Mouse (Mus musculus) kidney, embryonic 14.5 days (tissue): Measurements from ENCODE around the gene Rab43. TPM values are rescaled to one million over a fixed set of nuclear protein-coding genes. Genes with fewer than 3 reads are reported as not detected.

ENCODE experiments used
- ATAC-seq: fragments of 200-750 bp; cut with Nextera tagmentation; 2 replicates; pipeline ENCODE4 v1.8.0; 2017; ENCODE audit warnings: moderate number of reproducible peaks, mild to moderate bottlenecking, moderate TSS enrichment, moderate library complexity; ENCODE audit not compliant: low FRiP score, low TSS enrichment
- H3K27ac ChIP-seq: fragments of 300-500 bp; sonication (generic); 2 replicates; pipeline ENCODE4 v1.5.1; 2014; ENCODE audit warnings: low read depth, mild to moderate bottlenecking, low read length, moderate library complexity, mixed read lengths
- H3K27me3 ChIP-seq: fragments of 300-500 bp; sonication (generic); 2 replicates; pipeline ENCODE4 v1.6.1; 2014; ENCODE audit warnings: mild to moderate bottlenecking, low read length; ENCODE audit not compliant: control insufficient read depth, insufficient read depth
- H3K36me3 ChIP-seq: fragments of 300-500 bp; sonication (generic); 2 replicates; pipeline ENCODE4 v1.6.1; 2014; ENCODE audit warnings: low read length, mixed read lengths; ENCODE audit not compliant: control insufficient read depth, insufficient read depth
- H3K4me1 ChIP-seq: fragments of 300-500 bp; sonication (generic); 2 replicates; pipeline ENCODE4 v1.6.1; 2014; ENCODE audit warnings: low read length, mixed read lengths; ENCODE audit not compliant: control insufficient read depth, insufficient read depth
- H3K4me2 ChIP-seq: fragments of 300-500 bp; sonication (generic); replicated peaks from 2 replicates; pipeline ENCODE4 v1.6.1; 2014; ENCODE audit warnings: low read depth, mild to moderate bottlenecking, low read length
- H3K4me3 ChIP-seq: fragments of 300-500 bp; sonication (generic); 2 replicates; pipeline ENCODE4 v1.5.1; 2014; ENCODE audit warnings: mild to moderate bottlenecking, low read length
- H3K9ac ChIP-seq: fragments of 300-500 bp; sonication (generic); 2 replicates; pipeline ENCODE4 v1.6.1; 2014; ENCODE audit warnings: low read depth, mild to moderate bottlenecking, low read length, moderate library complexity
- H3K9me3 ChIP-seq: fragments of 300-500 bp; sonication (generic); 2 replicates; pipeline ENCODE4 v1.6.1; 2016; ENCODE audit warnings: low read length; ENCODE audit not compliant: control insufficient read depth
- WGBS: fragments of 180-500 bp; shearing (Covaris S2); extraction: QIAGEN DNeasy Blood & Tissue Kit; methylation state at CpG from one replicate; pipeline ENCODE4 v1.1.7; 2014; 5-methylcytosine and 5-hydroxymethylcytosine counted together
- polyA plus RNA-seq: library from polyadenylated mRNA; unstranded; fragments of >200 nt; fragmentation: Nextera tagmentation; extraction: Ambion mirVana; gene quantifications from 2 replicates; pipeline ENCODE4 v1.2.1, GENCODE M21; 2014

Gene Rab43
- polyA plus RNA-seq, 1 experiment from 2014 or later = 9.9 TPM

- no peak overlapping the region for H3K27ac ChIP-seq
- no peak overlapping the region for H3K9ac ChIP-seq
- peaks cover 3% of the 10 kb centered on the region; the same call in 1 of the 2 replicates for H3K4me1 ChIP-seq
- H3K9me3 ChIP-seq = no peaks in the 10 kb centered on the region
- H3K4me3 ChIP-seq = no peak overlapping the region
- H3K36me3 ChIP-seq = no peaks in the 10 kb centered on the region
- H3K4me2 ChIP-seq = no peak overlapping the region
- no peaks in the 10 kb centered on the region for H3K27me3 ChIP-seq
- ATAC-seq = no peak
- 71% methylated on average over 5 of the region's 5 CpGs for WGBS
These were observed 69.2 kb downstream of the Rab43 start for GRCm38 (mm10) chr6:87742804-87743203.

- H3K4me2 ChIP-seq = no peak overlapping the region
- WGBS = 90% methylated on average over 8 of the region's 8 CpGs
- no peaks in the 10 kb centered on the region for H3K9me3 ChIP-seq
- peaks cover 4% of the 10 kb centered on the region; the same call in 1 of the 2 replicates for H3K4me1 ChIP-seq
- H3K9ac ChIP-seq = no peak overlapping the region
- no peak for ATAC-seq
- H3K4me3 ChIP-seq = no peak overlapping the region
- H3K36me3 ChIP-seq = no peaks in the 10 kb centered on the region
- no peak overlapping the region for H3K27ac ChIP-seq
- H3K27me3 ChIP-seq = no peaks in the 10 kb centered on the region
These were observed 70.0 kb downstream of the Rab43 start for GRCm38 (mm10) chr6:87741978-87742377.

GRCm38 (mm10) chr6:87740496-87740895 is 71.5 kb downstream of the Rab43 start:
- Histone ChIP-seq H3K36me3 (no peaks in the 10 kb centered on the region), H3K9me3 (no peaks in the 10 kb centered on the region), H3K4me1 (0 out of 2 replicates have a peak, but pooled peaks cover 4% of the 10 kb centered on the region), H3K27ac (no peak overlapping the region), H3K27me3 (no peaks in the 10 kb centered on the region), H3K4me2 (no peak overlapping the region), H3K9ac (no peak overlapping the region), H3K4me3 (no peak overlapping the region)
- ATAC-seq = no peak

GRCm38 (mm10) chr6:87739898-87740297 is 72.1 kb downstream of the Rab43 start:
- no peak overlapping the region for H3K9ac ChIP-seq
- ATAC-seq = no peak
- H3K9me3 ChIP-seq = no peaks in the 10 kb centered on the region
- H3K4me3 ChIP-seq = no peak overlapping the region
- no peaks in the 10 kb centered on the region for H3K27me3 ChIP-seq
- 48% methylated on average over 6 of the region's 6 CpGs for WGBS
- H3K36me3 ChIP-seq = no peaks in the 10 kb centered on the region
- H3K4me1 ChIP-seq = 0 out of 2 replicates have a peak, but pooled peaks cover 4% of the 10 kb centered on the region
- no peak overlapping the region for H3K27ac ChIP-seq
- no peak overlapping the region for H3K4me2 ChIP-seq

Other genes starting within 250 kb of the Rab43 start
- gene Prokr1, start 221.4 kb downstream of the Rab43 start, polyA plus RNA-seq = 2.5 and 4.2 TPM in 2 replicates
- 14.6 and 16.9 TPM in 2 replicates for gene Aplf, start 140.0 kb downstream of the Rab43 start, polyA plus RNA-seq
- gene Efcc1, start 81.3 kb downstream of the Rab43 start, polyA plus RNA-seq = 1.5 and 1.8 TPM in 2 replicates
- gene Gp9, start 34.1 kb downstream of the Rab43 start, polyA plus RNA-seq = 1.7 and 2.5 TPM in 2 replicates
- 3.4 and 5.4 TPM in 2 replicates for gene Gm45140, start 23.6 kb upstream of the Rab43 start, polyA plus RNA-seq
- 61.5 and 63.5 TPM in 2 replicates for gene Isy1, start 26.6 kb upstream of the Rab43 start, polyA plus RNA-seq
- gene Cnbp, start 38.9 kb upstream of the Rab43 start, polyA plus RNA-seq = 1,222 and 1,346 TPM in 2 replicates
- gene Copg1, start 75.7 kb upstream of the Rab43 start, polyA plus RNA-seq = 84.6 and 156 TPM in 2 replicates
- gene Hmces, start 101.8 kb upstream of the Rab43 start, polyA plus RNA-seq = 53.4 and 60.4 TPM in 2 replicates
- 38.2 and 45.8 TPM in 2 replicates for gene H1fx, start 169.5 kb upstream of the Rab43 start, polyA plus RNA-seq
- 151 and 222 TPM in 2 replicates for gene Rab7, start 233.1 kb upstream of the Rab43 start, polyA plus RNA-seq